Mouse (Mus musculus): ENCODE results near the gene Uqcc2. TPM values are rescaled to one million over a fixed set of nuclear protein-coding genes. Genes with fewer than 3 reads are reported as not detected.

Uqcc2 gene
- total and polyA plus RNA-seq, 3 experiments: 288 to 343 (median 296) TPM

DNA sequence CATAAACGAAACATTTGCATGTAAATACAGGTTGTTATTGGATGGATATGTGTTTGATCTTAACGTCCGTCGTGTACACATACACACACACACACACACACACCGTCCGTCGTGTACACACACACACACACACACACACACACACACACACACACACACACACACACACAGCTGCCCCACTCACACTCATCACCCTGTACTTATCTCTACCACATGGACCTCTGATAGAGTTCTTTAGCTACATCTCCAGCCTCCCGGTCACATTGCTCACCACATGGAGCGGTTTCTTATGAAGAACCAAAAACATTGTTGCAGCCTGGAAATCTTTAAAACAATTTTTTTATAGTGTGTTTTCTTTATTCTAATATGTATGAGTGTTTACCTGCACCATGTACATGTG, 471 bp upstream of the Uqcc2 start:
- DNase-seq: no peak
- H3K36me3 ChIP-seq (ENCODE audit: control insufficient read depth, insufficient read depth, low read length): no peaks in the 10 kb centered on the region
- TF ChIP-seq EP300 (IDR thresholded peaks at IDR 0.05; ENCODE audit: insufficient read depth, low read depth, low read length): no peak
- intact Hi-C loops (cut with DNase I): loop anchor here (2.0 to 5.0 kb wide), 2 partner anchors 47 to 68 kb away; partner anchors contain the start of gene Lemd2
- peak overlapping the region; percentile 85 for H3K27ac ChIP-seq
- H3K27me3 ChIP-seq (ENCODE audit: control insufficient read depth, insufficient read depth, low read length): no peaks in the 10 kb centered on the region
- no peaks in the 10 kb centered on the region for H3K79me2 ChIP-seq (replicated peaks; ENCODE audit: control insufficient read depth, insufficient read depth, low read length)
- H3K9ac ChIP-seq (ENCODE audit: low read depth, low read length): peak overlapping the region; percentile 35
- H3K4me3 ChIP-seq: peak overlapping the region; percentile 67
- 23% methylated on average over 9 of the region's 9 CpGs for WGBS
- peaks cover 8% of the 10 kb centered on the region for H3K4me1 ChIP-seq (ENCODE audit: control insufficient read depth, insufficient read depth, low read length)

DNA sequence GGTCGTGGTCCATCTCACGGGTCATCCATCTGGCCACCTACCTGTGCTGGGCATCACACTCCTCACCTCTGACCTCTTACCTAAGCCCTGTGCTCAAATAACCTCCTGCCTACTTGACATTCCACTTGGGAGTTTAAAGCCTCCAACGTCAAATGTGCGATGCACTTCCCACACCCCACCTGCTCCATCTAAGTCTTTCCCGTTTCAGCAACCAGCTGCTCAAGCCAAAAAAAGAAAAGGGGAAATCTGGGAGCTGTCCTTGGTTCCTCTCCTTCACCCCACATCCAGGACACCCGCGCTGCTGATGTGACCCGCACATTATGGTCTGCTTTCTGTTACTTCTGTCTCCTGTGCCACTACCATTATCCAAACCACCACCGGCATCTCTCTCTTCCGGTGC, 1.5 kb downstream of the Uqcc2 start:
- DNase-seq: no peak
- H3K36me3 ChIP-seq (ENCODE audit: control insufficient read depth, insufficient read depth, low read length): no peaks in the 10 kb centered on the region
- WGBS: 85% methylated on average over 10 of the region's 10 CpGs
- TF ChIP-seq CTCF (IDR thresholded peaks at IDR 0.05) (no peak), POLR2A (IDR thresholded peaks at IDR 0.05; ENCODE audit: insufficient read depth, low read depth, low read length) (no peak), EP300 (IDR thresholded peaks at IDR 0.05; ENCODE audit: insufficient read depth, low read depth, low read length) (no peak)
- H3K9ac ChIP-seq (ENCODE audit: low read depth, low read length): no peak overlapping the region
- no peak overlapping the region for H3K27ac ChIP-seq
- no peak overlapping the region for H3K4me3 ChIP-seq
- intact Hi-C loops (cut with DNase I): loop anchor here (5.0 kb wide), 1 partner anchor 70 kb away; the partner anchor contains the start of gene Lemd2
- peaks cover 8% of the 10 kb centered on the region for H3K4me1 ChIP-seq (ENCODE audit: control insufficient read depth, insufficient read depth, low read length)
- H3K79me2 ChIP-seq (replicated peaks; ENCODE audit: control insufficient read depth, insufficient read depth, low read length): no peaks in the 10 kb centered on the region; the same call in 1 of the 2 replicates
- no peaks in the 10 kb centered on the region for H3K27me3 ChIP-seq (ENCODE audit: control insufficient read depth, insufficient read depth, low read length)

DNA sequence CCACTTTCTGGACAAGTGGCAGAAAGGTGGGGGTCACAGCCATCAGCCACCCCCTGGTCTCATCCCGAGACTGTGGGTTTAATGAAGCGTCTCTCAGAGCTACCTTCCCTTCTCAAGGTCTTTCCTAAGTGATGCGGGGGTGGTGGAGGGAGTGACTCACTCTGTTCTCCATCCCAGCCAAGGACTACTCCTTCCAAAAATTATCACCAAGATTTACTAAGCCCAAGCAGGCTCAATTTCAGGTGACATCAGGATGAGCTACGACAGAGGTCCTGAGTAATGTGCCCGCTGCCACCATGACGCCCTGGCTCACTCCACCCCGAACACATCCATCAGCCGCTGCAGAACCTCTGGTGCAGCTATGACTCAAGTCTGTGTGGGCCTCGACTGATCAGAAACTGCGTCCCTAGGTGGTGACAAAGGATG, 2.5 kb downstream of the Uqcc2 start:
- H3K9ac ChIP-seq (ENCODE audit: low read depth, low read length): no peak overlapping the region
- no peak overlapping the region for H3K4me3 ChIP-seq
- no peak overlapping the region for H3K27ac ChIP-seq
- peaks cover 8% of the 10 kb centered on the region for H3K4me1 ChIP-seq (ENCODE audit: control insufficient read depth, insufficient read depth, low read length)
- intact Hi-C loops (cut with DNase I): loop anchor here (5.0 kb wide), 1 partner anchor 71 kb away; the partner anchor contains the start of gene Lemd2
- no peaks in the 10 kb centered on the region for H3K36me3 ChIP-seq (ENCODE audit: control insufficient read depth, insufficient read depth, low read length)
- no peaks in the 10 kb centered on the region for H3K27me3 ChIP-seq (ENCODE audit: control insufficient read depth, insufficient read depth, low read length)
- H3K79me2 ChIP-seq (replicated peaks; ENCODE audit: control insufficient read depth, insufficient read depth, low read length): peaks cover 1% of the 10 kb centered on the region; the same call in 1 of the 2 replicates
- TF ChIP-seq POLR2A (IDR thresholded peaks at IDR 0.05; ENCODE audit: insufficient read depth, low read depth, low read length) (no peak), EP300 (IDR thresholded peaks at IDR 0.05; ENCODE audit: insufficient read depth, low read depth, low read length) (no peak), CTCF (IDR thresholded peaks at IDR 0.05) (no peak)
- DNase-seq: no peak
- 86% methylated on average over 10 of the region's 10 CpGs for WGBS

DNA sequence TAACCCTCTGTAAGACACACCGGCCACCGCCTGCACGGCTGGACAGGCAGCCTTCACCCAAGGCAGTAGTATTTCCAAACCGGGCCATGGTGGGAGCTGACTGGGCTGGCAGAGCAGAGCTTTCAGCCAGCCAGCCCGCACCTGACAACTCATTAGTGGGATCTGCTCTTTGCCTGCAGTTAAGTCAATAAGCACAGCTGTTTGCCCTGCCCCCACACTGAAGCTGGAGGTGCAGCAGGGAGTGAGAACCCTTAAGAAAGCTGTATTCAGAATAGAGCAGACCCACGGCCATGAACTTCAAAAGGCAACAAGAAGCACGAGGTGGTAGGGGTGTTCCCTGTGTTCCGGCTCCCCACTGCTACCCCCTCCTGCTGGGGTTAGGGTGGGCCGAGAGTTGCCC, 3.5 kb downstream of the Uqcc2 start:
- no peak overlapping the region for H3K4me3 ChIP-seq
- H3K36me3 ChIP-seq (ENCODE audit: control insufficient read depth, insufficient read depth, low read length): no peaks in the 10 kb centered on the region
- peaks cover 8% of the 10 kb centered on the region for H3K4me1 ChIP-seq (ENCODE audit: control insufficient read depth, insufficient read depth, low read length)
- no peak overlapping the region for H3K9ac ChIP-seq (ENCODE audit: low read depth, low read length)
- 77% methylated on average over 9 of the region's 9 CpGs for WGBS
- intact Hi-C loops (cut with DNase I): loop anchor here (5.0 kb wide), 1 partner anchor 72 kb away; the partner anchor contains the start of gene Lemd2
- H3K27ac ChIP-seq: no peak overlapping the region
- peaks cover 1% of the 10 kb centered on the region; the same call in 1 of the 2 replicates for H3K79me2 ChIP-seq (replicated peaks; ENCODE audit: control insufficient read depth, insufficient read depth, low read length)
- DNase-seq: no peak
- TF ChIP-seq POLR2A (IDR thresholded peaks at IDR 0.05; ENCODE audit: insufficient read depth, low read depth, low read length) (no peak), EP300 (IDR thresholded peaks at IDR 0.05; ENCODE audit: insufficient read depth, low read depth, low read length) (no peak), CTCF (IDR thresholded peaks at IDR 0.05) (no peak)
- H3K27me3 ChIP-seq (ENCODE audit: control insufficient read depth, insufficient read depth, low read length): no peaks in the 10 kb centered on the region

DNA sequence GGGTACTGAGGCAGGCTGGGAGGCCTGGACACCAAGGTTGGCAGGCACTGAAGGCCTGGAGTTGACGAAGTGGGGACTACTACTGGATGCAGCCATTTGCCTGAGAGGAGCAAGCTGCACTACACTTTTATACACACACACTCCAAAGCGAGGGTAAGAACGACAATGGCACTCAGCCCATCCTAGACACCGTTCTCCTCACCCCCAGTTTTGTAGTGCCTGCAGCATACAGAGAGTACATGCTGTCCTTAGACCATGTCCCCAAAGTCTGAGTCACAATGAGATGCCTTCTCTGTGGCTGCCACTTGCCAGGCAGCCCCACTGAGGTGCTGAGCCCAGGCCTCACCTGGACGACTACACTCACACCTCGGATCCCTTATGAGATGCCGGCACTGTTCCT, 3.9 kb downstream of the Uqcc2 start:
- H3K4me3 ChIP-seq: no peak overlapping the region
- no peak for DNase-seq
- 80% methylated on average over 7 of the region's 7 CpGs for WGBS
- intact Hi-C loops (cut with DNase I): loop anchor here (5.0 kb wide), 1 partner anchor 72 kb away; the partner anchor contains the start of gene Lemd2
- peaks cover 10% of the 10 kb centered on the region for H3K4me1 ChIP-seq (ENCODE audit: control insufficient read depth, insufficient read depth, low read length)
- no peak overlapping the region for H3K9ac ChIP-seq (ENCODE audit: low read depth, low read length)
- H3K36me3 ChIP-seq (ENCODE audit: control insufficient read depth, insufficient read depth, low read length): no peaks in the 10 kb centered on the region
- no peak overlapping the region for H3K27ac ChIP-seq
- peaks cover 1% of the 10 kb centered on the region; the same call in 1 of the 2 replicates for H3K79me2 ChIP-seq (replicated peaks; ENCODE audit: control insufficient read depth, insufficient read depth, low read length)
- TF ChIP-seq CTCF (IDR thresholded peaks at IDR 0.05): no peak
- TF ChIP-seq EP300 (IDR thresholded peaks at IDR 0.05; ENCODE audit: insufficient read depth, low read depth, low read length): no peak
- no peak for TF ChIP-seq POLR2A (IDR thresholded peaks at IDR 0.05; ENCODE audit: insufficient read depth, low read depth, low read length)
- no peaks in the 10 kb centered on the region for H3K27me3 ChIP-seq (ENCODE audit: control insufficient read depth, insufficient read depth, low read length)

- no peak overlapping the region for H3K4me3 ChIP-seq
- peaks cover 1% of the 10 kb centered on the region; the same call in 1 of the 2 replicates for H3K79me2 ChIP-seq (replicated peaks; ENCODE audit: control insufficient read depth, insufficient read depth, low read length)
- peaks cover 10% of the 10 kb centered on the region for H3K4me1 ChIP-seq (ENCODE audit: control insufficient read depth, insufficient read depth, low read length)
- no peak for DNase-seq
- no peak overlapping the region for H3K27ac ChIP-seq
- intact Hi-C loops (cut with DNase I): no loop called here
- 65% methylated on average over 13 of the region's 13 CpGs for WGBS
- no peak for TF ChIP-seq POLR2A (IDR thresholded peaks at IDR 0.05; ENCODE audit: insufficient read depth, low read depth, low read length)
- TF ChIP-seq CTCF (IDR thresholded peaks at IDR 0.05): no peak
- no peak for TF ChIP-seq EP300 (IDR thresholded peaks at IDR 0.05; ENCODE audit: insufficient read depth, low read depth, low read length)
- no peaks in the 10 kb centered on the region for H3K36me3 ChIP-seq (ENCODE audit: control insufficient read depth, insufficient read depth, low read length)
- H3K9ac ChIP-seq (ENCODE audit: low read depth, low read length): no peak overlapping the region
- no peaks in the 10 kb centered on the region for H3K27me3 ChIP-seq (ENCODE audit: control insufficient read depth, insufficient read depth, low read length)
These were observed 4.4 kb downstream of the Uqcc2 start for GRCm38 (mm10) chr17:27129291-27129690.

Measured in heart, adult 2 months (tissue).